Mouse (Mus musculus) small intestine, adult 2 months (tissue): ENCODE data around the gene Syk. TPM values are rescaled to one million over a fixed set of nuclear protein-coding genes. Genes with fewer than 3 reads are reported as not detected.
A peak's percentile ranks its signal among the peaks of the same experiment; 100 is the strongest.

Experiments
- H3K27ac ChIP-seq: fragments of 200-500 bp; 2 replicates; pipeline ENCODE4 v1.5.1; 2012; ENCODE audit warnings: low read depth, low read length, control low read depth, inconsistent platforms; ENCODE audit not compliant: insufficient read depth
- H3K27me3 ChIP-seq: fragments of 200-500 bp; 2 replicates; pipeline ENCODE4 v1.6.1; 2012; ENCODE audit warnings: mild to moderate bottlenecking, moderate library complexity, low read length, inconsistent platforms; ENCODE audit not compliant: control insufficient read depth, insufficient read depth
- H3K36me3 ChIP-seq: fragments of 200-500 bp; 2 replicates; pipeline ENCODE4 v1.6.1; 2012; ENCODE audit warnings: mild to moderate bottlenecking, low read length, control low read depth, inconsistent platforms; ENCODE audit not compliant: control insufficient read depth, insufficient read depth
- H3K4me1 ChIP-seq: fragments of 200-500 bp; 2 replicates; pipeline ENCODE4 v1.6.1; 2012; ENCODE audit warnings: low read length, inconsistent platforms, mixed read lengths; ENCODE audit not compliant: control insufficient read depth, insufficient read depth, insufficient read length
- H3K4me3 ChIP-seq: fragments of 200-500 bp; 2 replicates; pipeline ENCODE4 v1.5.1; 2012; ENCODE audit warnings: low read depth, mild to moderate bottlenecking, control low read depth, inconsistent platforms, low read length, moderate library complexity
- CTCF ChIP-seq: fragments of 200-500 bp; IDR thresholded peaks from 2 replicates; pipeline ENCODE4 v1.5.1; 2012; ENCODE audit warnings: low read depth, mild to moderate bottlenecking, control low read depth, inconsistent platforms, low read length, moderate library complexity, mixed read lengths; ENCODE audit not compliant: insufficient replicate concordance, insufficient read length; ENCODE audit errors: extremely low read depth
- POLR2A ChIP-seq: fragments of 200-500 bp; IDR thresholded peaks from 2 replicates; pipeline ENCODE4 v1.6.1; 2012; ENCODE audit warnings: low read depth, mild to moderate bottlenecking, control low read depth, inconsistent platforms, low read length, moderate library complexity
- WGBS: fragments of 180-500 bp; shearing (Covaris S2); methylation state at CpG from one replicate; pipeline ENCODE4 v1.1.7; 2018; 5-methylcytosine and 5-hydroxymethylcytosine counted together
- polyA plus RNA-seq: library from polyadenylated mRNA; depleted of rRNA; stranded (reverse); fragments of >200 nt; gene quantifications from 2 replicates; pipeline ENCODE4 v1.2.3, GENCODE M21; 2012

The Syk gene
- polyA plus RNA-seq, 1 experiment = 8.3 TPM

DNA sequence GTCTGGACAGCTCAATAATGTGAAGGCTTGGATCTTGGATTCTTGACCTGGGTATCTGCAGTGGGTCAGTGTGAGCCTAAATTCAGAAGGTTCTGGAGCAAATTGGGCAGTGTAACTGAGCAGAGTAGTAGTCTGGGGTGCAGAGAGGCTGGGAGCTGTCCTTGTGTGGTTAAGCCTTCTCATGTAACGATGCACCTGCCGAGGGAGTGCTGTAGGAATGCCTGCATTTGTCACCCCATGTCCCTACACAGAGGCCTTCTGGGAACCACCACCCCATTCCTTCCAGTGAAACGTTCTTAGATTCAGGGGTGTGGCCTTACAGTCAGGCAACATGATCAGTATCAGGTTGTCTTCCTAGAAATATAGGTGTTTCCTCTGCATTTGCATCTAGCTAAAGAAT lies 30.3 kb downstream of the Syk start:
- TF ChIP-seq POLR2A (no peak), CTCF (no peak)
- no peak overlapping the region for H3K4me3 ChIP-seq
- peaks cover 9% of the 10 kb centered on the region; the same call in 1 of the 2 replicates for H3K36me3 ChIP-seq
- no peaks in the 10 kb centered on the region for H3K27me3 ChIP-seq
- H3K27ac ChIP-seq = no peak overlapping the region
- peaks cover 8% of the 10 kb centered on the region; the same call in 1 of the 2 replicates for H3K4me1 ChIP-seq
- WGBS = 77% methylated on average over 3 of the region's 3 CpGs

DNA sequence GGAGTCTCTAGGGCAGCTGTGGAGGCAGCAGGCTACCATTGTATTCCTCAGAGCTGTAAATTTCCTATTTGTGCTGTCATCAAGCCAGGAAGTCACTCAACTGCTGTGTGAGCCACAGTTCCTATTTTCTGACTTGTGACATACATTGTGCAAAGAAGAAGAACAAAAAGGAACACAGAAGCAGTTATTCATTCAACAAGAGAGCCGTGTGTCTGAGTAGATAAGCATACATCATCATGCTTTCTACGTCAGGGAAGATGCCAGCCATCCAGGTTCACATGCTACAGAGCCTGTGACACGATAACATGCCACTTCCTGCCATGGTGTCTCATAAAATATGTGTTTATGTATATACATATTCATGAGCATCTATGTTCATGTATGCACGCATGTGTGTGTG lies 32.1 kb downstream of the Syk start:
- Histone ChIP-seq H3K4me1 (no peaks in the 10 kb centered on the region), H3K36me3 (peaks cover 10% of the 10 kb centered on the region; the same call in 1 of the 2 replicates), H3K4me3 (no peak overlapping the region), H3K27ac (no peak overlapping the region), H3K27me3 (no peaks in the 10 kb centered on the region)
- TF ChIP-seq CTCF = no peak
- TF ChIP-seq POLR2A = no peak
- 86% methylated on average over 4 of the region's 4 CpGs for WGBS

DNA sequence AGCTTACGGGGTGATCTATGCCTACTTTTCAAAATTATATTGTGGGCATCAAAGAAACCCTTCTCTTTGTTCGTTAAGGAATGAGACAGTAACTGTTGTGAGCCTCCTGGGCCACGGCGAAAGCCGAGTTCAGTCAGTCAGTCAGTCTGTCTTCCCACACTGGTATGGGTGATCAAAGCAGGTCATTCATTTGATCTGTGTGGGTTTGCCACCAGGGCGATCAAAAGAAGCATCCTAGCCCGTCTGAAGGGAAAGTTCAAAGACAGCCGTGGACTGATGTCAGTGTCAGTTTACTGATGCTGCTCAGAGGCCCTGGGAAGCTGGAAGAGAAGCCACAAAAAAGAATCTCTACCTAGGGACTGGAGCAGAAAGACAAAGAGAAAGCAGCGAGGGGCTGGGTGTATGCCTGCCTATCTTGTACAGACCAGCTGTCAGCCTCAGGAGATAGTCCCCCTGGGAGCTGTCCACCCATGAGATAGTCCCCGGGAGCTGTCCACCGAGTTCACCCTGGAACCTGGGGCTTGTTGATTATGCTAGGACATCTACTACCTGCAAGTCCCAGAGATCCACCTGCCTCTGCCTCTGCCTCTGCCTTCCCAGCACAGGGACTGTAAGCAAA lies 34.2 kb downstream of the Syk start:
- no peak overlapping the region for H3K27ac ChIP-seq
- 77% methylated on average over 11 of the region's 11 CpGs for WGBS
- H3K36me3 ChIP-seq = peaks cover 11% of the 10 kb centered on the region; the same call in 1 of the 2 replicates
- TF ChIP-seq CTCF (no peak), POLR2A (no peak)
- no peaks in the 10 kb centered on the region for H3K27me3 ChIP-seq
- H3K4me3 ChIP-seq = no peak overlapping the region
- no peaks in the 10 kb centered on the region for H3K4me1 ChIP-seq

- Histone ChIP-seq H3K36me3 (peaks cover 13% of the 10 kb centered on the region; the same call in 1 of the 2 replicates), H3K4me1 (no peaks in the 10 kb centered on the region), H3K27ac (no peak overlapping the region), H3K4me3 (no peak overlapping the region), H3K27me3 (no peaks in the 10 kb centered on the region)
- 39% methylated on average over 4 of the region's 4 CpGs for WGBS
- TF ChIP-seq POLR2A = no peak
- no peak for TF ChIP-seq CTCF
Measured at GRCm38 (mm10) chr13:52618592-52618991, 35.6 kb downstream of the Syk start.

GRCm38 (mm10) chr13:52619482-52619881 lies 36.5 kb downstream of the Syk start:
- no peak for TF ChIP-seq POLR2A
- TF ChIP-seq CTCF = no peak
- 87% methylated on average over 5 of the region's 5 CpGs for WGBS
- peaks cover 10% of the 10 kb centered on the region; the same call in 1 of the 2 replicates for H3K36me3 ChIP-seq
- no peak overlapping the region for H3K4me3 ChIP-seq
- H3K27me3 ChIP-seq = no peaks in the 10 kb centered on the region
- H3K4me1 ChIP-seq = no peaks in the 10 kb centered on the region
- H3K27ac ChIP-seq = no peak overlapping the region

GRCm38 (mm10) chr13:52624038-52624437 lies 41.1 kb downstream of the Syk start:
- Histone ChIP-seq H3K4me3 (no peak overlapping the region), H3K27me3 (no peaks in the 10 kb centered on the region), H3K27ac (no peak overlapping the region), H3K4me1 (no peaks in the 10 kb centered on the region), H3K36me3 (peaks cover 7% of the 10 kb centered on the region; the same call in 1 of the 2 replicates)
- WGBS = 57% methylated on average over 4 of the region's 4 CpGs
- no peak for TF ChIP-seq POLR2A
- TF ChIP-seq CTCF = peak; percentile 89; the same call in 1 of the 2 replicates

DNA sequence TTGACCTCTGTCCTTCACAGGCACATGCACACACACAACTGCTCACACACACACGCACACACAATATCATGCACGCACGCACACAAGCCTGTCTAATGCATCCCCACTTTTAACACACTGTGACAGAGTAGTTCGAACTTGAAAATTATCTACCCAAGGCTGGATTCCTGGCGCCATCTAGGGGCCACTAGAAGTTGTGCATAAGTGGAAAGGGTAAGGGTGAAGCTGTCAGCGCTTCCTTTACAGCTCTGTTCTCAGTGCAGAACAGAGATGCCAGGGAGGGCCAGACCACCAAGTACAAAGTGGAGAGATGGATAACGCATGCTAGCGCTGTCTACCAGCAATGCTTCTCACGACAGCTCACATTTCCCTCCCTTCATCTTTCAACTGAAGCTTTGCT lies 45.6 kb downstream of the Syk start:
- 35% methylated on average over 9 of the region's 9 CpGs for WGBS
- Histone ChIP-seq H3K27ac (no peak overlapping the region), H3K36me3 (peaks cover 6% of the 10 kb centered on the region), H3K4me1 (no peaks in the 10 kb centered on the region), H3K4me3 (no peak overlapping the region), H3K27me3 (no peaks in the 10 kb centered on the region)
- no peak for TF ChIP-seq POLR2A
- TF ChIP-seq CTCF = peak; percentile 58; the same call in 1 of the 2 replicates
